Mouse (Mus musculus): Measurements from ENCODE around the gene Nup93. TPM values are rescaled to one million over a fixed set of nuclear protein-coding genes. Genes with fewer than 3 reads are reported as not detected.

Nup93 gene
- polyA plus RNA-seq, 1 experiment: 3.3 TPM

DNA sequence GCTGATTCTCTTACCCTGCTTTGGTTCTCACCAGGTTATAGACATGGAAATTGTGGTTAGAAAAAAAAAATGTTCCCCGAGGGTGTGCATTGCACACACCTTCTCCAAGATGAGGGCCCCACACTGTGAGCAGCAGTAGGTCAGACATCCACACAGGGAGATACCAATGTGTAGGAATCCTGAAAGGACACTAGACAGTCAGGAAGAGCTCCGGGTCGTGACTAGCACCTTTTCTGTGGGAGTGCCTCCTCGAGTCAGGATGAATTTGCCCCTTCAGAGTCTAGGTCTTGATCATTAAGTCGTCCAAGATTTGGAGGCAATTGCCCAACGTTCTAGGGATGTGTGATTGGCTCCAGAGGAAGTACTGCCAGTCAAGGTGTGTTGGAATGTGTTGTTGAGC lies 28.6 kb upstream of the Nup93 start:
- TF ChIP-seq FLI1 (IDR thresholded peaks at IDR 0.05; ENCODE audit: low read length): no peak
- TF ChIP-seq GATA1 (IDR thresholded peaks at IDR 0.05; ENCODE audit: borderline replicate concordance, low read length): no peak
- Histone ChIP-seq H3K27me3 (replicated peaks) (peaks cover 33% of the 10 kb centered on the region), H3K4me3 (replicated peaks) (no peak overlapping the region)

DNA sequence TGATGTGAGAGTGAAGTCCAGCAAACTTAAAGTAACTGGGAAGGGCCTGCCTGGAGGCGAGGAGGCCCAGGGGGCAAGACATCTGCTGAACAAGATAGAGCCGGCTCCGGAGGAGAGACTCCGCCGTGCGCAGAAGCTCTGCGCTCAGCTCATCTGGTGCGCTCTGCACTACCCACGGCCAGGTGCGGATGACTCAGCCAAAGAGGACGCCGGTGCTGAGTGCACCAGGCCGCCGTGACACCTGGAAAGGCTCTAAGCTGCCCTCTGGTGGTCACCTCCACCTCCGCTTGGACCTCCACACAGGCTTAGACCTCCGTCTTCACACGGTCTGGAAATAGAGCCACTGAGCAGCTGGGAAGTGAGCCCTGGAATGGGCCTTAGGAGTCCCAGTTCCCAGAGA lies 27.8 kb upstream of the Nup93 start:
- Histone ChIP-seq H3K4me3 (replicated peaks) (peak overlapping the region; percentile 74), H3K36me3 (replicated peaks; ENCODE audit: low read length) (no peaks in the 10 kb centered on the region), H3K4me1 (peaks cover 77% of the 10 kb centered on the region), H3K27me3 (replicated peaks) (peaks cover 33% of the 10 kb centered on the region), H3K9me3 (no peaks in the 10 kb centered on the region)
- TF ChIP-seq FLI1 (IDR thresholded peaks at IDR 0.05; ENCODE audit: low read length): no peak
- TF ChIP-seq GATA1 (IDR thresholded peaks at IDR 0.05; ENCODE audit: borderline replicate concordance, low read length): no peak

More for the DNA sequence above, 28.6 kb upstream of the Nup93 start:
- H3K9me3 ChIP-seq: no peaks in the 10 kb centered on the region
- no peaks in the 10 kb centered on the region for H3K36me3 ChIP-seq (replicated peaks; ENCODE audit: low read length)
- peaks cover 71% of the 10 kb centered on the region for H3K4me1 ChIP-seq

DNA sequence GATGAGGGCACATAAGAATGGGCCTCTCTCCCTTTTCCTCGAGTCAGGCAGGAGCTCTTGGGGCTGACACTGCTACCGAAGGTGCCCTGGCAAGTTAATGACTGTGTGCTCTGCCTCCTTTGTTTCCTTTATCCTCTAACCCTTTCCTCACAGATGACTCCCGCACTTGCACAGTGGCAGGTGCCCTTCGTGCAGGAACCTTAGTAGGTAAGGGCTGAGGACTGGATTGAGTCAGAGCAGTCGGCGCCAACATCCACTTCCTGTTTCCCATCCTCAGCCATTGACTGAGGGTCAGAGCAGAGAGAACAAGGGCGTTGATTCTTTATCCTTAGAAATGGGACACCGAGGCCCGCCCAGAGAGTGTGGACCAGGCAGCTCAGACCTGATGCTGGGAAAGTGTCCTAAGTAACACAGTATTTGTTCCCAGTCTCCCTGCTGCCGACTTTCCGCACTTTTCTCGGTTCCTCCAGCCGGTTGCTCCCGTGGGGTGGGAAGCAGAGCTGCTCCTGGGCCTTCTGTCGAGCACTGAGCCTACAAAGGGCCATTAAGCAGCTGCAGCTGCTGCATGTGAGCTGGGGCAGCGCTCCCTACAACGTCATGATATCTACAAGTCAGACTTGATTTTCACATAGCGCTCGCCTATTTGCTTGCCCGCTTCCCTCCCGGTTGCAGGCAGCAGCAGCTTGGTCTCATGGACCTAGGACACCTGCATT lies 26.9 kb upstream of the Nup93 start:
- Histone ChIP-seq H3K36me3 (replicated peaks; ENCODE audit: low read length) (no peaks in the 10 kb centered on the region), H3K9me3 (no peaks in the 10 kb centered on the region), H3K27me3 (replicated peaks) (peaks cover 33% of the 10 kb centered on the region), H3K4me1 (peaks cover 73% of the 10 kb centered on the region), H3K4me3 (replicated peaks) (peak overlapping the region; percentile 54)
- no peak for TF ChIP-seq FLI1 (IDR thresholded peaks at IDR 0.05; ENCODE audit: low read length)
- no peak for TF ChIP-seq GATA1 (IDR thresholded peaks at IDR 0.05; ENCODE audit: borderline replicate concordance, low read length)

DNA sequence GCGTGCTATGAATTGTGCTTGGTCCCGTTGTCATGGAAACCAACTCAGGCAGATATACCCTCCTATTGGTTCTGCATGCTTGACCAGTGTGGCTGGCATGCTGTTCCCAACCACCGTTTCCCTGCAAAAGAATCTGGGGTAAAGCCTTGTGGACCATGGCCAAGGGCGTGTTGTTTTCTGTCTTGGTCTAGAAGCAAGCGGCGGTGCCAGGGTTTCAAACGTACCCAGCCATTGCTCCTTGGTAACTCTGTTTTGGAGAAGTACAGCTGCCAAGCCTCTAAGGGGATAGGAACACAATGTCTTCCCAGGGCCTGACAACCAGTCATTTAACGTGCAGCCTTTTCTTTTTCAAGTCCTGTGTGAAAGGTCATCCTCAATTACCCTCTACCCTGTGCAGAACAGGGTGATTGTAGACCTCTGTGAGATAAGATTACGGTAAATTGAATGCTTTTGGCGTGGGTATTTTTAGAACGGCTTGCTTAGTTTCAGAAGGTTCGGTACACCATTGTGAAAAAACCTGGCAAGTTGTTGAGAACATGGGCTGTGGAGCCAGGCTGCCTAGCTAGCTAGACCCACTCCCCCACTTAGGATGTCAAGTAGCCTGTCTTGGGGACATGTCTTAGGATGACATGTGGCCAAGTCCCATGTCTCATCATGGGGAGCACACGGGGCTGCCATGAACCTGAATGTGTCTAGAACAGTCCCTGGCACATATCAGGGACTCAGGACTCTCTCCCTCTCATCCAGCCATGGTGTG lies 24.9 kb upstream of the Nup93 start:
- no peak for TF ChIP-seq GATA1 (IDR thresholded peaks at IDR 0.05; ENCODE audit: borderline replicate concordance, low read length)
- H3K27me3 ChIP-seq (replicated peaks): peaks cover 34% of the 10 kb centered on the region
- no peaks in the 10 kb centered on the region for H3K9me3 ChIP-seq
- peaks cover 53% of the 10 kb centered on the region for H3K4me1 ChIP-seq
- no peaks in the 10 kb centered on the region for H3K36me3 ChIP-seq (replicated peaks; ENCODE audit: low read length)
- H3K4me3 ChIP-seq (replicated peaks): peak overlapping the region; percentile 14

DNA sequence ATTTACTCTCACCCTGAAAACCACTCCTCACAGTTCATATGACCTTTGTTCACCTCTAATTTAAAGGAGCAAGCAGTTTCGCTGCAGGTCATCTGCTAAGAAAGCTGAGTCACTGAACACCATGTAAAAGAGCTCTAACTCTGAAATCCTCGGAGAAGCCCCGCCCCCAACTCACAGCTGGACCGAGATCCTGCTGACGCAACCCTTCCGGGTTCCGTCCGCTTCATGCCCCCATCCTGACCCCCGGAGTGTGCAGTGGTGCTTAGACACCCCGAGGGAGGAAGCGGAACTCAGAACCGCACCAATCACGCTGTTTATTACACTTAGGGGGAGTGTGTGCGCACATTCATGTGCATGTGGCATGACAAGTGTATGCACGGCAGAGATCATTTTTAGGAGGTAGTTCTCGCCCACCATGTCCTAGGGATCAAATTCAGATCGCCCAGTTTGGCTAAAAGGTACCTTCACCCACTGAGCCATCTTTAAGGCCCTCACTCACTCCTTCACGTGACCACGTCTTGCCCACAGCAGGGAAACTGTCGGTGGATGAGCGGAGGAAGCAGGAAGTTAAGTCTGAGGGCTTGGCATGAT lies 23.2 kb upstream of the Nup93 start:
- no peaks in the 10 kb centered on the region for H3K36me3 ChIP-seq (replicated peaks; ENCODE audit: low read length)
- peaks cover 45% of the 10 kb centered on the region for H3K4me1 ChIP-seq
- H3K9me3 ChIP-seq: no peaks in the 10 kb centered on the region
- peak overlapping the region; percentile 89 for H3K4me3 ChIP-seq (replicated peaks)
- TF ChIP-seq GATA1 (IDR thresholded peaks at IDR 0.05; ENCODE audit: borderline replicate concordance, low read length) (no peak), FLI1 (IDR thresholded peaks at IDR 0.05; ENCODE audit: low read length) (no peak)
- H3K27me3 ChIP-seq (replicated peaks): peaks cover 27% of the 10 kb centered on the region

DNA sequence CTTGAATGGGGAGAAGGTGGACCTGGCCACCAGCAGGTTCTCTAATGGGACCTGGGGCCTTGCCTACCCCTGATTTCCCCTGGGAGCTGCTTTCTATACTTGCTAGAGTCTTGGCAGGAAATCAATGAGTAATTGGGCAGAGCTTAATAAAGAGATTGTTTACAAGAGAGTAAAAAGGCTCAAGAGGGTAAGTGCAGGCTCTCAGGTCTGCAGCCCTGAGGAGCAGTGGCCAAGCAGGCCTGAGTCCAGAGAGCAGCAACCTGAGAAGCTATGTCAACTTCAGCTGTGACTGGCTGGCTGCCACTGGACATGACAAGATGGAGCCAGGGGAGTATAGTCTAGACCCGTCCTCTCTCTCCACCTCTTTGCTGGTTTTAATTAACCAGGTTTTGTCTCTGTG lies 21.4 kb upstream of the Nup93 start:
- Histone ChIP-seq H3K9me3 (no peaks in the 10 kb centered on the region), H3K4me3 (replicated peaks) (no peak overlapping the region), H3K27me3 (replicated peaks) (peaks cover 15% of the 10 kb centered on the region), H3K4me1 (peaks cover 28% of the 10 kb centered on the region), H3K36me3 (replicated peaks; ENCODE audit: low read length) (no peaks in the 10 kb centered on the region)
- no peak for TF ChIP-seq GATA1 (IDR thresholded peaks at IDR 0.05; ENCODE audit: borderline replicate concordance, low read length)
- TF ChIP-seq FLI1 (IDR thresholded peaks at IDR 0.05; ENCODE audit: low read length): no peak

DNA sequence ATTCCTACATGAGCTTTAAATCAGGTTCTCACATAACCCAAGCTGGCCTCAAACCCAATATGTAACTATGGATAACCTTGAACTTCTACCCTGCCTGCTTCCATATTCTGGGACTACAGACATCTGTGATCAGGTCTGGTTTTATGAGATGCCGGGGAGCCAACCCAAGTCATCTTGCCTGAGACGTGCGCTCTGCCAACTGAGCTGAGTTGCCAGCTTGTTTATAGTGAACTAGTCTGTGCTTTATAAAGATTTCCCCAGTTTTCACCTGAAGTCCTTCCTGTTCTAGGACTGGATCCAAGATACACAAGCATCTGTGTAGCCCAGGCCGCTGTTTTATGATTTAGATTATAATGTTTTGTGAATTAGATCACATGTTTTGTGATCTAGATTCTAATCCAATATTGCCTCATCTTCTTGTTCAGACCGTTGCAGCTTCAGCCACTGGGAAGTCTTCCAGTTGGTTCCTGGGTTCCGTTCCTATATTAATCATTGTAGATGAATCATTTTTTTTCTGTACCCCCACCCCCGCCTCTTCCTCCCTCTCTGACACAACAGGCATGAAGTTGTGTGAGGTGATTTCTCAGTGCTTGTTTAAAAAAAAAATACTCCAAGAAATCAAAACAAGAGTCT lies 19.7 kb upstream of the Nup93 start:
- peaks cover 23% of the 10 kb centered on the region for H3K4me1 ChIP-seq
- H3K4me3 ChIP-seq (replicated peaks): no peak overlapping the region
- H3K9me3 ChIP-seq: no peaks in the 10 kb centered on the region
- TF ChIP-seq FLI1 (IDR thresholded peaks at IDR 0.05; ENCODE audit: low read length): no peak
- TF ChIP-seq GATA1 (IDR thresholded peaks at IDR 0.05; ENCODE audit: borderline replicate concordance, low read length): no peak
- peaks cover 12% of the 10 kb centered on the region for H3K27me3 ChIP-seq (replicated peaks)
- no peaks in the 10 kb centered on the region for H3K36me3 ChIP-seq (replicated peaks; ENCODE audit: low read length)

DNA sequence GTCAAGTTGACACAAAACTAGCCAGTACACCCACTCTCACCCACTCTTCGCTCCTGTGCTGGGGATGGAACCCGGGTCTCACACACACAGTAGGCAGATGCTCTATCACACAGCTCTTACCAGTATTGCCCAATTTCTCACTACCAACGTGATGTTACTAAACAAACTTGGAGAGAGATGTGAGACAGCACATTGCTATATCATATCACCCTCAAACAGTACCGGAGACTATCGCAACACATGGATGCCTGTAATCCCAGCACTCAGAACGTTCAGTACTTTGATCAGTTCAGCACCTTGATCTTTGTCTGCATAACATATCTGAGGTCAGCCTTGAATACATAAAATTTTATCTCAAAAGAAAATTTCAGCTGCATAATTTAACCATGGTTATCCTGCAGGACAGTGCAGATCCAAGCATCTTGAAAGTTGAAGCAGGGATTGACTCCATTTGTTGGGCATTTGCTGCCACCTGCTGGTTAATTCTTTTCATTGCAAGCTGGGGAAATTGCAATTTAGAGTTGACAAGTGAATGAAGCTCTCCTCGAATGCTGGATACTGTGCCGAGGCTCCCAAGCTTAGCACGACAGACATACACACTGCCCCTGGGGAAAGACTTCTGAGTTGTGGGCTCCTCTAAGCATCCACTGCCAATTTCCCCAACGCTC lies 15.0 kb upstream of the Nup93 start:
- peaks cover 12% of the 10 kb centered on the region for H3K27me3 ChIP-seq (replicated peaks)
- H3K4me1 ChIP-seq: peaks cover 7% of the 10 kb centered on the region
- H3K9me3 ChIP-seq: no peaks in the 10 kb centered on the region
- TF ChIP-seq FLI1 (IDR thresholded peaks at IDR 0.05; ENCODE audit: low read length) (no peak), GATA1 (IDR thresholded peaks at IDR 0.05; ENCODE audit: borderline replicate concordance, low read length) (no peak)
- no peaks in the 10 kb centered on the region for H3K36me3 ChIP-seq (replicated peaks; ENCODE audit: low read length)
- H3K4me3 ChIP-seq (replicated peaks): peak overlapping the region; percentile 80

DNA sequence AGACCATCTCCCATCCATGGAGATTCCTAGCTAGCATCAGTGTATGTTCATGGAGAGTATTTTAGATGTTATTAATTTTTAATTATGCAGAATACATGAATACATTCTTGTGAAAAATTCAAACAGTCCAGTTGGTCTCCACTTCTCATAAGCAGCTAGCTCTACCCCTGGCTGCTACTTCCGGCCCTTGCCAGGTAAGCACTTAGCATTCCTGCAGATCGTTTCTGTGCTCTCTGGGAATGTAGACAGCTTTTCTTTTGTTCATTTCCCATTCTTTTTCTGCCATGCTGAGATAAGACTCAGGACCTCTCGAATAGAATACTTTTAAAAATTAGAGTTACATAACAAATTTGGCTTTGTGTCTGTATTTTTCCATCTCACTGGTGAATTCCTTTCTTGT lies 10.3 kb upstream of the Nup93 start:
- Histone ChIP-seq H3K9me3 (no peaks in the 10 kb centered on the region), H3K27me3 (replicated peaks) (peaks cover 20% of the 10 kb centered on the region), H3K4me3 (replicated peaks) (no peak overlapping the region), H3K36me3 (replicated peaks; ENCODE audit: low read length) (no peaks in the 10 kb centered on the region), H3K4me1 (peaks cover 27% of the 10 kb centered on the region)
- TF ChIP-seq FLI1 (IDR thresholded peaks at IDR 0.05; ENCODE audit: low read length) (no peak), GATA1 (IDR thresholded peaks at IDR 0.05; ENCODE audit: borderline replicate concordance, low read length) (no peak)

All from megakaryocyte, embryonic 14.5 days (primary cell).